Mouse (Mus musculus) brain, adult 2 months (tissue): Measurements from ENCODE around the gene Olfr78.

ENCODE experiments used
- DNase-seq: peaks from one replicate; pipeline ENCODE4 v3.0.0; 2011; ENCODE audit warnings: low read depth, low spot score

Gene Olfr78

GRCm38 (mm10) chr7:102759266-102759665, at the start of gene Olfr78, which contains the start of gene Olfr560:
Olfr78 (minus strand) TSS chr7:102759471.
Olfr560 (minus strand) TSS chr7:102759366.
- DNase-seq, result no peak

DNA sequence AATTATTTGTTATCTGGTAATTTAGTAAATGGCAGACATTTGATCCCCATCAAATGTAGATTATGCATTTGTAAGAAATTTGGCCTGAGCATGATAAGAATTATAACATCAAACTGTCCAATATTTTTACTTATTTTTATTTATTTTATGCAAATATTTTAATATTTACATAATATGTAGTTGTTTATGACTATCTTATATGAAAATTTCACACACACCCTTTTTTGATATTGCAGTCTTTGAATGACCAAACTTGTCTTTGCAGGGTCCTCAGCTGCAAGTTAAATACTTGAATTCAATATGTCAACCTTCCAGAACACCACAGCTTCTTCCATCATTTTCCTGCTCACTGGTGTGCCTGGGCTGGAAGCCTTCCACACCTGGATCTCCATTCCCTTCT, 43.9 kb upstream of the Olfr78 start, which contains the start of gene Olfr564:
TSS of gene Olfr564 (plus strand) at position 301 of the 400 bp plus-strand sequence.
- no peak for DNase-seq

- DNase-seq, result no peak
These were observed 11.7 kb upstream of the Olfr78 start, which contains the start of gene Olfr561 for GRCm38 (mm10) chr7:102770921-102771320. Olfr561 (plus strand) TSS chr7:102771221.

- peak; percentile 1 for DNase-seq
These were observed 7.2 kb downstream of the Olfr78 start for GRCm38 (mm10) chr7:102752086-102752485.

GRCm38 (mm10) chr7:102737705-102738104, 21.6 kb downstream of the Olfr78 start:
- DNase-seq, result no peak

DNA sequence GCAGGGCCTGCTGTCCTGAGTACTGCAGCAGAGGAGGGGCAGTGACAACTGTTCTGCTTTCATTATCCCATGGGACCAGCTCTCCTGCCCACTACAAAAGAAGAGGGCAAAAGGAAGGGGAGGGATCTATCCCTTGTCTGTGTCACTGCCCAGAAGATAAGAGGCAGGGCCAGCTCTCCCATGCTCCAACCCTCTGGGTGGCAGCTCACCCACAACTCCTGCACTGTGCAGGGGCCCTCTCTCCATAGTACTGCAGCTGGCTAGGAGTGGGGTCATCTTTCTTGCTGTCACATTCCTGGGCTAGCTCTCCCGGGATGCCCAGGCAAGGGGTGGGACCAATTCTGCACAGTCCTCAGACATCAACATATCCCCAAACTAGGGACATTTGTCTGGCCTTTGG, 25.5 kb downstream of the Olfr78 start:
- DNase-seq, result no peak

DNA sequence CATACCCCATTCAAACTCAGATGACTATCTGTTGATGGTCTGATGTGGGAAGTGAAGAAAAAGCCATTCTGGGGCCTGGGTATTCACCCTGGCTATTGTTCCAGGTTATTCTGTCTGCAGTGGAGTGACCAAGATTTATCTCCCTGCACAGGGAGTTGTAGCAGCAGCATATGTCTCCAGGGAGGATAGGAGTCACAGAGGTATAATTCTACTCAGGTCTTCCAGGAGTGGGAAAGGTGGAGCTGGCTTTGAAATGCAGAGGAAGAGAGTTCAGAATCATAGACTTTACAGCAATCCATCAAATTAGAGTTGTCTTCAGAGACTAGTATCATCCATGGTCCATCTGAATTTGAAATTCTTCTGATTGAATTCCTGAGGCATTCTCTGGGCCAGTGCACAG, 31.9 kb downstream of the Olfr78 start, which contains the start of gene Olfr559:
TSS of gene Olfr559 (minus strand) at position 101 of the 400 bp plus-strand sequence.
- no peak for DNase-seq

DNA sequence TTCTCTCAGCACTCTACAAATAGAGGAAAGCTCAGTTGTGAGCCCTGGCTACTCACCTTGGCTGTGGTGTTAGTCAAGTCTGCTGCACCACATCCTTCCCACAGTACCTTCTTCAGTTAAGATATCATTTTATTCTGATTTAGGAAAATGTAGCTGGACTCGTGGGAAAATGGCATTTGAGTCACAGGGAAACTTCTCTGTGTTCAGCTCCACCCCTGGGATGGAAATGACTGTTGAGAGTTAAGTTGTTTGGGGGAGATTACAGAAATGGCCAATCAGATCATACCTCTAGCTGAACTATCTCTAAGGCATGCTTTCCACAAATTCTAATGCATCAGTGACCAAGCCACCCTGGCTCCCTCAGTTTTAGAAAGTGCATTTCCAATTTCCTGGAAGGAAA, 40.3 kb downstream of the Olfr78 start, which contains the start of gene Olfr33:
TSS of gene Olfr33 (minus strand) at position 101 of the 400 bp plus-strand sequence.
- no peak for DNase-seq

- DNase-seq, result no peak
These were observed 57.4 kb downstream of the Olfr78 start, which contains the start of gene Olfr558 for GRCm38 (mm10) chr7:102701915-102702314. Olfr558 (plus strand) TSS chr7:102702215.

- DNase-seq, result peak; percentile 63
These were observed 60.8 kb downstream of the Olfr78 start for GRCm38 (mm10) chr7:102698461-102698860.

- DNase-seq, result peak; percentile 59
These were observed 63.7 kb downstream of the Olfr78 start, which contains the start of gene Olfr557 for GRCm38 (mm10) chr7:102695358-102696125. Olfr557 (plus strand) TSS chr7:102695910.
